Mouse (Mus musculus) cerebellum, adult (tissue): ENCODE data around the gene Zfp637.
"Not testable (repeated sequence)": the region's sequence is repeated elsewhere in the genome, so short reads cannot be mapped to it uniquely, and the experiment has no call there.

Experiments used
- ATAC-seq: cut with Nextera tagmentation; 2 replicates; pipeline ENCODE4 v1.9.2; 2017; ENCODE audit warnings: mild to moderate bottlenecking, moderate library complexity, mixed read lengths; ENCODE audit not compliant: insufficient number of reproducible peaks, low FRiP score, low TSS enrichment

Gene Zfp637

DNA sequence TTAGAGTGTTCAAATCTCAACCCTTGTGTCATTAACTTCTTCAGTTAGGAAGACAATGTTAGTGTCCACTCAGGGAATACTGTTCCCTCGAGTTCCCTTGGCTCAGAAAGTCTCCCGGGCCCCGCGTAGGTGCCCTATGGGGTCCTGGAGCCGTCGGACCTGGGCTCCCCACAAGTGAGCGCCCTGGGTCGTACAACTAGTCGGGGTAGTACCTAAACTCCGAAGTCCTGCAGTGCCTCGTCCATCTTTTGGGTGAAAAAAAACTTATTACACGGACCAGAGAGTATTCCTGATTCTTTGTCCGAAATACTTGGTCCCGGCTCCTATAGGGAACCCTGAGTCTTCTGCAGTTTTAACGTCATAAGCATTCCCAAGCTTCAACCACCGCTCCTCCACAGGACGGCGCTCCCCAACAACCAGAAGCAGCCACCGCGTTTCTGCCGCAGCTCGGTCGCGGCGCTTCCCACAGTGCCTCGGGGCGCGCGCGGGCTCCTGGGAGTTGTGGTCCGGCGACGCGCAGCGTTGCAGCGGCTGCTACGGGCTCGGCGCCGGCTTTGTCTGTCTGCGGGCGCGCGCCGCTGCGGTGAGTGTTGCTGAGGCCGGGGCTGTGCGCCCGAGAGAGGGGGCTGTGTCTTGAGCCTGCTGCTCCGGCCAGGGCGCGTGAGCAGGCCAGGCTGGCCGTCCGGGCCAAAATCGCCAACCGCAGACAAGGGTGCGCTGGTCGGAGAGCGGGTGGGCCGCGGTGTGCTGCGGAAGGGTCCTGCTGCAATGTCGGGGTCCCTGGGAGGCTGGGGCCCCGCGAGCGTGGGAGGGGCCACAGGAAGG lies at the start of gene Zfp637:
Gene Zfp637, plus strand, starts transcription at position 495 of the 825 bp plus-strand sequence.
- ATAC-seq, result peak; percentile 97

DNA sequence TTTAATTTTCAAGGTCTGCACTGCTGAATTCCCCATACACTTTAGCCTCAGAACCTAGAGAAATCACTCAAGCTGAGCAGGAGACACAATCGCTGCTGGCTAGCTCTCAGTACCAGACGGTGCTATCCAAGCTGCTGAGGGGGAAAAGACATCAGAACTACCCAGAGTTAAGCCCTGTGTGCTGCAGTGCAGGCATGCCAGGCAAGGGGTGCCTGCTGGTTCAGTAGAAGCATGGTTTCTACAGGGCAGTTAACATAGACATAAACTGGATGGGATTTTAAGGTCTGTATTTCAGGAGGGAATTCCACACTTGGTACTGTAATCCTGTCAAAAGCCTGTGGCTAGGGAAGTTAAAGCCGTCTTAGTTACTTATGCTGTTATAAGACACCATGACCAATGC lies 45.7 kb upstream of the Zfp637 start:
- ATAC-seq, result no peak

- ATAC-seq, result no peak
Observed at GRCm38 (mm10) chr6:117800824-117801223, 40.2 kb upstream of the Zfp637 start.

GRCm38 (mm10) chr6:117801801-117802200 lies 39.2 kb upstream of the Zfp637 start:
- ATAC-seq, result no peak; the same call in 1 of the 2 replicates

DNA sequence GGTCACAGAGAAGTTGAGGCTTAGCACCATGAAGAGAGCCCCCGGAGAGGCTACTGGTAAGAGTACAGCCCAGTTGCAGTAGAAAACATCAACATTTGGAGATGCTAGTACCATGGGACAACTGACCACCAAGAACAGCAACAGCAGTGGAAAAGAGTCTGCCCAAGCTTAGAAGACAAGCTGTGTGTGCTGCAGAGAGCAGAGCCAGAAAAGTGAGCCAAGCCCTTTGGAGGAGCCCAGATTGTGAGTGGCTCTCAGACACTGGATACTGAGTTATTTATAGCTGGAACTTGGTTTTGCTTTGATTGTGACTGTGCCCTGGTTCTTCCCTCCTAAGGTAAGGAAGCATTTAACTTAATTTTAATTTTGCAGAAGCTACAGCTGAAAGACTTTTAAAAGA lies 33.2 kb upstream of the Zfp637 start:
- ATAC-seq, result no peak

GRCm38 (mm10) chr6:117809816-117810215 lies 31.2 kb upstream of the Zfp637 start:
- ATAC-seq, result no peak

- ATAC-seq, result no peak
Observed at GRCm38 (mm10) chr6:117810717-117811116, 30.3 kb upstream of the Zfp637 start.

GRCm38 (mm10) chr6:117811256-117811655 lies 29.7 kb upstream of the Zfp637 start:
- no peak for ATAC-seq

DNA sequence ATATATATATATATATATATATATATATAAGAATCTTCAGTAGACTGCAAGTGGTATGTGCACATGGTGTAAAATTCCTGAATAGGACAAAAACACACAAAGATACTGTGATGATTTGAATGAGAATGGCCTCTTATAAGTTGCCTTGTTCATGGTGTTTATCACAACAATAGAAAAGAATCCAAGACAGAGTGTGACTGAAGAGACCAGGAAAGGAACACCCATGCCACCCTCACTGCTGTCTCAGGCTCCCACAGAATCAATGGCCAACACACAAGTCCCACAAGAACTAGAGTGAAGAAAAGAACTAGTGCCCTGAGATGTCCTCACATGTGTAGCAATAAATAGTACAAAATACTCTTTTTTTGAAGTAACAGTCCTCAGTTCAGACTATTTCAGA lies 26.3 kb upstream of the Zfp637 start:
- no peak for ATAC-seq

GRCm38 (mm10) chr6:117817108-117817541 lies 23.9 kb upstream of the Zfp637 start:
- ATAC-seq, result no peak

DNA sequence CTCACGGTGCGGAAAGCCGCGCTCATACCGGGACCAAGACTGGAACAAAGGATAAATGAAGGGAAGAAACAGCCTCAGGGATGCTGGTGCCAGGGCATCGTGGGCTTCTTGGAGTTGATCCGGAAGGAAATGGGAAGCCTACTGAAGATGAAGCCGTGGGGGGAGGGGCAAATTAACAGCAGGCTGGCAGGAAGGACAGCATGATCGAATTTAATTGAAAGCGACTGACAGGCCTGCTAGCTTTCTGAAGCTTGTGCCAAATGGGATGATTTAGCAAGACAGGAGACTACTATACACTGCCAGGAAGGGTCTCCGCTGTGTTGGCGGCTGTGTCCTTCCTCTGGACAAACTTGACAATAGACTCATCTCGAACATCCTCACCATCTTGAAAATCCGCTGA lies 20.7 kb upstream of the Zfp637 start:
- no peak for ATAC-seq

DNA sequence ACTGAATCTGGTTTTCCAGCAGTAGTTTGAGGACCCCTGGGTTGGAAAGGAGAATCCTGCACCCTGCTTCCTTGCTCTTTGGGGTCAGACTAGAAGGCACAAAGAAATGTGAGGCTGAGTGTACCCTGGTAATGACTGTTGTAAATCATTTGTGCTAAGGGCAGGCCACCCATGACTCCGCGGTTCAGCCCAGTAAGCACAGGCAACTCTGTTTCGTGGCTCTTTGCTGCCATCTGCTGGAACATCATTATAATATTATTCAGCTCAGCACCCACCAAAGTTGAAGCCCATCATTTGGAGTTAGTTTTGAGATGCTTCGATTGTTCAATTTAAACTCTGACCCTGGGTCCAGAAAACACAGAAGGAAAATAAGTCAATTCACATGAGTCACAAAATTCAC lies 15.6 kb upstream of the Zfp637 start:
- 0 out of 2 replicates have a peak, but pooled peaks have one; percentile 58 for ATAC-seq

DNA sequence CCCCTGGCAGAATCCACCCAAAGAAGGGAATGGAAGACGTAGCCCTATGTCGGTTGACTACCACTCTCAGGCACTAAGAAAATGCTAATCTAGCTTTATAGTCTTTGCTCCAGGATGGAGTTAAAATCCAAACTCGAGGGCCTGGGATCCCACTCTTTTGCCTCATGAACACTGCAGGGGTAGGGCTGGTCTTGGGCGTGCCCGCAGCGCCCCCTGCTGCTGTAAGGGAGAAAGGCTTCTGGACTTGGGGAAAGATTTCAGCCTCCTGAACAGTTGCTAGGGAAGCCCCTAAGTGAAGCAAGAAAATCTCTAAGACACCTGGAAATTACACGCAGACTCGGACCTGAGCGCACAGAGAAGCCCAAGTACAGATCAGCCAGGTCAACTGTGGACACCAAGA lies 12.7 kb upstream of the Zfp637 start:
- ATAC-seq, result no peak

- 0 out of 2 replicates have a peak, but pooled peaks have one; percentile 0 for ATAC-seq
Observed at GRCm38 (mm10) chr6:117841511-117841955, 553 bp downstream of the Zfp637 start.

DNA sequence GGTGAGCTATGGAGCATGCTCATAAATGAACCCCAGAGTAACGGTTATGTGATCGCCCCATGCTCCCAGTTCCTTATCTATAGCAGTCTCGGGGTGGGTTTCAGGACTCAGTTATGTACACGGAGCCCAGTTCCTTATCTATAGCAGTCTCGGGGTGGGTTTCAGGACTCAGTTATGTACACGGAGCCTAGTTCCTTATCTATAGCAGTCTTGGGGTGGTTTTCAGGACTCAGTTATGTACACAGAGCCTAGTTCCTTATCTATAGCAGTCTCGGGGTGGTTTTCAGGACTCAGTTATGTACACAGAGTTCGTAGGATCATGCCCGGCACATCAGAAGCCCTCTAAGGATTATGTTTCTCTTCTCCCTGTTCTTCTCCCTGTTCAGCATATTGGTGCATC lies 3.6 kb downstream of the Zfp637 start:
- ATAC-seq, result no peak

DNA sequence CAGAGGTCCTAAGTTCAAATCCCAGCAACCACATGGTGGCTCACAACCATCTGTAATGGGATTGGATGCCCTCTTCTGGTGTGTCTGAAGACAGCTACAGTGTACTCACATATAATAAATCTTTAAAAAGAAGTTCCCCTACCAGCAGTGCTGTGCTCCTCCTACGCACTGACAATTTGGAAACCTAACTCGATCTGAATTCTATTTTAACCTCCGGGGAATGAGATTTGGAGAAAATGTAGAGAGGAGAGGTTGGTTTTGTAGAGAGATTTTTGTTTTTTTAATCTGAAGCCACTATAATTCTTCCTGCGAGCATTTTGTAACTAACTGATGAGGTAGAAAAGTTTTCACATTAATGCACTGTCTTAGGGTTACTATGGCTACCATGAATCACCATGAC lies 5.7 kb downstream of the Zfp637 start:
- ATAC-seq, result not testable (repeated sequence)

DNA sequence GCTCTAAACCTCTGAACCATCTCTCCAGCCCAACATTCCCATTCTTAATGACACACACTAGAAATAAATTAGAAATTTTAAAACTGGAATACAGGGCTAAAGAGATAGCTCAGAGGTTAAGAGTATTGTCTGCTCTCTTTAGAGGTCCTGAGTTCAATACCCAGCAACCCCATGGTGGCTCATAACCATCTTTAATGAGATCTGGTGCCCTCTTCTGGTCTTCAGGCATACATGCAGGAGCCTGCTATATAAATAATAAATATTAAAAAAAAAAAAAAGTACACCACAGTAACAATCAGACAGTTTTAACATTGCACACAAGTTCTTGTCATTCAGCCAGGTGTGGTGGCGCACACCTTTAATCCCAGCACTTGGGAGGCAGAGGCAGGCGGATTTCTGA lies 6.8 kb downstream of the Zfp637 start:
- no peak for ATAC-seq

DNA sequence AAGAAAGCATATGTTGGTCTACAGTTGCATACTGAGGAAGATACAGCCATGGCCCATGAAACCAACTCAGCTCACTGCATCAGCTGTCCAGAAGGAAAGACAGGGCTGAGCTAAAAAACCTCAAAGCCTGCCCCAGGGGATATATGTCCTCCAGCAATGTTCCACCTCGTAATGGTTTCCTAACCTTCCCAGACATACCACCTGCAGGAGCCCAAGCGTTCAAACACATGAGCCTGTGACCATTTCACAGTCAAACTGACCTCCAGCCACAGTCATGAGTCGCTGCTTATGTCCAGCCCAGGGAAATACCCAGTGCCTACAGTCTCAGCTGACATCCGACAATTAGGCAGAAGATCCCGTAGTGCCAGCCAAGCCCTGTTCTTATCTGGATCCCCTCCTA lies 7.6 kb downstream of the Zfp637 start:
- no peak for ATAC-seq

DNA sequence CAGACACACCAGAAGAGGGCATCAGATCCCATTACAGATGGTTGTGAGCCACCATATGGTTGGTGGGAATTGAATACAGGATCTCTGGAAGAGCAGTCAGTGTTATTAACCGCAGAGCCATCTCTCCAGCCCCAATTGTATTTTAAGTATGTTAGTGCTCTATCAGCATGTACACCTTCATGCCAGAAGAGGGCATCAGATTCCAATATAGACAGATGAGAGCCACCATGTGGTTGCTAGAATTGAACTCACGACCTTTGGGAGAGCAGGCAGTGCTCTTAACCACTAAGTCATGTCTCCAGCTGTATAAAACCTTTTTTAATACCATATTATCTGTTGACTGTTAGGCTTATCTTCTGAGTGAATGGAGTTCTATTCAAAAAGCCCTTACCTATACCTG lies 10.8 kb downstream of the Zfp637 start:
- ATAC-seq, result no peak

DNA sequence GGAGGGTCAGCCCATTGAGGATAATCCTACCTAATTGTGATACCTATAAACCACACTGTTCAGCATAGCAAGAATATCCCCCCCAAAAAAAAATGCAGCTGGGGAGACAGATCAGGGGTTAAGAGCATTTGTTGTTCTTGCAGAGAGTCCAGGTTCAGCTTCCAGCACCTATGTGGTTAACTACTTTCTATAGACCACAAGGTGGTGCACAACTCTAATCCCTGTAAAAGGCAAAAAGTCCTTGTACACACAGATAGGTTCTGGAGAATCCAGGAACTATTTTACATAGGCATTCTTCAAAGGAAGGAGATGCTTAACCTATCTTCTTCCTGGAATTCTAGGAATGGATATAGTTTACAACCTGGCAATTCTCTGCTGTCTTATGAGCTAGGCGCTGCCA lies 17.0 kb downstream of the Zfp637 start:
- ATAC-seq, result no peak

- no peak for ATAC-seq
Observed at GRCm38 (mm10) chr6:117861848-117862247, 20.9 kb downstream of the Zfp637 start, which contains the start of gene Zfp239. Gene Zfp239 (plus strand): TSS chr6:117862100.

GRCm38 (mm10) chr6:117862465-117862864 lies 21.5 kb downstream of the Zfp637 start:
- ATAC-seq, result 0 out of 2 replicates have a peak, but pooled peaks have one; percentile 12
